Mouse (Mus musculus): Measurements from ENCODE around the gene Slc5a2.

Gene Slc5a2

DNA sequence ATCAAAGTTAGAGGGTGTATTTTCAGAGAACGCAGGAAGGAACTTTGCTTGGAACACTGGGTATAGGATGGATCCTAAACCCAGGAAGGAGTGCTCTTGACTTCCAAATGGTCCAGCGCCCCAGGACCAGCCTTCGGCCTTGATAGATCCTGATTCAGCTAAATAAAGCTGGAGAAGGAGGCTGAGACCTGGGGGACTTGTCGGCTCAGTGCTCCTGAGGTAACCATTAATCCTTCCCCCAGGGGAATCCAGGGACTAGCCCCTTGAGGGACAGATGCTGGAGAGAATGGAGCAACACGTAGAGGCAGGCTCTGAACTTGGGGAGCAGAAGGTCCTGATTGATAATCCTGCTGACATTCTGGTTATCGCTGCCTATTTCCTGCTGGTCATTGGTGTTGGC is at the start of gene Slc5a2:
Gene Slc5a2, plus strand, starts transcription at position 247 of the 400 bp plus-strand sequence.
- DNase-seq (ENCODE audit: low spot score in 2 of 2): no peak

DNA sequence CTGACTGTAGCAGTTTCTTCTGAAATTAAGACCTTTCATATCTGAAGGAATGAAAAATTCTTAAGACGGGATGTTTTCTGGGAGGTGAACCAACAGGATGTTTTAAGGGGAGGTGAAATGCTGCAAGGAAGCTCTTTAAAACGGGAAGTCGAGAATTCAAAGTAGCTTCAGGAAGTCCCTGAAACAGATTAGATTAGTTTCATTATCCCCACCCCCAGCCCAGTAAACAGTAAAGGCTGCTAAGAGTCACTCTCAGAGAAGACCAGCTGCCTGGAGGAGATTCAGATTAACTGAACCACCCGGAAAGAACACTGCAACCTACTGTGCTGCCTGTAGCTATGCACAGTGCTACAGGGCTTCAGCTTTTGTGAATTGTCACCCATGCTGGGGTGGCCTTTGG is 45.5 kb upstream of the Slc5a2 start:
- no peak for DNase-seq (ENCODE audit: low spot score in 2 of 2)

DNA sequence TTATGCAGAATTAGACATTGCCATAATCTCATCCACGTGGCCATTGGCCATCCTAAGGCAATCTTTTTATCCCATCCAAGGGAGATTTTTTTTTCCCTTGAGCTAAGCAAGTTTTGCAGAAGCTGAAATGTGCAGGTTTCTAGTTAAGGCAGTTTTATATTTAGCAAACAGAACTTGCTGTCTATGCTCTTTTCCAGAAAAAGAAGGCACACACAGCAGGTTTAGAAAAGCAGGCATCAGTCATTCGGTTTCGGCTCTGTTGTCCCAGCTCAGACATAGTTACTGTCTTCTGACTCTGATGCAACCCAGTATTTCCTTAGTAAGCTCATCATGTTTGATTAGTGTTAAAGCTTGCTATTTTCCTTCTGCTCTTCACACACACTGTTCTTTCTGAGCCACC is 44.5 kb upstream of the Slc5a2 start:
- DNase-seq (ENCODE audit: low spot score in 2 of 2): no peak

DNA sequence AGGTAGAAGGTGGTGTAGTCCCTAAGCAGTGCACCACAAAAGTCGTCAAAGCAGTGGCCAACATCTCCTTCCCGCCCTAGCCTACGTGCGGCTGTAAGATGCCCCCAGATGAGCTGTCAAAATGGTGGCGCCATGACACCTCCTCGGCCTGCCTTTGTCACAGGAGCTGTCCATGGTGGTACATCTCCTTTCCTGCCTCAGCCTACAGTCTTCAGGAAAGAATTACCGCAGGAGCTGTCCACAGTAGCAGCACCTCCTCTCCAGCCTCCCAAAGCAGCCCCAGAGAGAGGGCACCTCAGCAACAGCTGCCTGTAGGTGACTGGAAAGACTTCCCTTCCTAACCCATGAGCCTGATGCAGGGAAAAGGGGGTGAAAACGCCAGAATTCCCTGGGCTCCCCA is 33.7 kb upstream of the Slc5a2 start:
- DNase-seq (ENCODE audit: low spot score in 2 of 2): no peak

DNA sequence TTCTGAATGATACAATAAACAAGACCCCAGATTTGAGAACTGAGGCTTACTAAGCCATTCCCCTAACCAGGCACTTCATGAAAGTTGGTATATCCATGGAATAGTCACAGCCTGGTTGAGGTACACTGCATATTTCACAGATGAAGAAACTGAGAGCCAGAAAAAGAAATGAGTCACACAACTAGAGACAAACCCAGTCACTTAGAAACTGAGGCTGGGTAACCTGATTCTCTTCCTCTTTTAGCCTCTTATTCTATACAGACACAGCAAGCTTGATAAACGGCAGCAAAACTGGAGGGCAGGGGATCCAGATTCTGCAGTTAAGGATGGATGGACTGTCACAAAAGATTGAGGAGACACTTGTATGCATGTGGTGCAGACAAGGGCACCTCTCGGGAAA is 30.7 kb upstream of the Slc5a2 start:
- DNase-seq (ENCODE audit: low spot score in 2 of 2): no peak

DNA sequence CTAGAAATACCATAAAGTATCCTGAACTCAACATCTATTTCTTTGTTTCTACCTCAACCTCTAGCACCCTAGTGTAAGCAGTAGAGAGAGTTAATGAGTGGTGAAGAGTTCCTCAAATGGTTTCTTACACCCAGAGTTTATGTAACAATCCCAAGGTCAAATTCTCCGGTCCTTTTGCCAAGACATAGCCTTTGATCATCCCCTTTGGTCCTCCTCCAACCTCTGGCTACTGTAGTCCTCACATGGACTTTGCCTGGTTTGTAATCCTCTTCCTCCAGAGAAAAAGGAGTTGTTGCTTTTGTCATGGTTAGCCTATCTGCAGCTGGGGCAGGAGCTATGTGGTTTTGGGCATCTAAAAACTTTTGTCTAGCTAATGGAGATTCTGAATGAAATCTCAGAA is 30.0 kb upstream of the Slc5a2 start:
- DNase-seq (ENCODE audit: low spot score in 2 of 2): no peak

DNA sequence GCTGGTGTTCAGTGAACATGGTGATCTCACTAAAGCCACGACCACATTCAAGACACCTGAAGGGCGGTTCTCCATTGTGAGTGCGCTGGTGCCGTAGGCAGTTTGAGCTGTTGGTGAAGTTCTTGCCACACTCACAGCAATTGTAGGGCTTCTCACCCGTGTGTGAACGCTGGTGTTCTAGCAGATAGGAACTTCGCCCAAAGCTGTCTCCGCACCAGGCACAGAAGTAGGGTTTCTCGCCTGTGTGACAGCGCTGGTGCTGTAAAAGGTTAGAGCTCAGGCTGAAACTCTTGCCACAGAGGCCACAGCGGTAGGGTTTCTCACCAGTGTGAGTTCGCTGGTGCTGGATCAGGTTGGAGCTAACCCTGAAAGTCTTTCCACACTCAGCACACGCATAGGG is 29.0 kb upstream of the Slc5a2 start:
- DNase-seq (ENCODE audit: low spot score in 2 of 2): no peak

DNA sequence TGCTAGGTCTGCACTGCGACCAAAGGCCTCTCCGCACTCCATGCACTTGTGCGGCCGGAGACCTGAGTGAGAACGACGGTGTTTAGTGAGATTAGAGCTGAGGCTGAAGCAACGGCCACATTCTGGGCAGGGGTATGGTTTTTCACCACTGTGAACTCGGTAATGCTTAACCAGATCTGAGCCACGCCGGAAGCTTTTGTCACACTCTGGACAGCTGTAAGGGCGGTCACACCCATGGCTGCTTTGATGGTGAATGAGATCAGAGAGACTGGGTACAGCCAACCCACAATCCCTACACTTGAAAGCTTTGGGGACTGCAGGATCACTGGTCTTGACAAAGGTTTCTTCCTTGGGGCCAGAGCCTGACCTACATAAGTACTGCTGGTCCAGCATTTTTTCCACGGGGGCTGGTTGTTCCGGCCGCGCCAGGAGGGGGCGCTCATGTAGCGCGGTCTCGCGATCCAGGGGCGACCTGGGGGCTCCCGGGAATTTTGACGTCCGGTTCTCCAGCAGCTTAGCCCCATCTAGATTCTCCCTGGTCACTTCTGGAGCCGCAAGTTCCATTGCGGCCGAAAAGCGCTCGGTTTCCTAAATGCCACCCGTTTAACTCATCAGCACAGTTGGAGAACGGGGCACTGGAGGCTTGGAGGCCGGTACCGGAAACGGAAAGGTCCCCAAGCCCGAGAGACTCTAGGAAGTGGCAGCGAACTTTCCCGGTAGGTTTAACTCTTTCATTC is 28.4 kb upstream of the Slc5a2 start, which contains the start of gene Armc5:
Gene Armc5, plus strand, starts transcription at position 487 of the 737 bp plus-strand sequence.
- DNase-seq (ENCODE audit: low spot score in 2 of 2): peak; percentile 71 to 83

DNA sequence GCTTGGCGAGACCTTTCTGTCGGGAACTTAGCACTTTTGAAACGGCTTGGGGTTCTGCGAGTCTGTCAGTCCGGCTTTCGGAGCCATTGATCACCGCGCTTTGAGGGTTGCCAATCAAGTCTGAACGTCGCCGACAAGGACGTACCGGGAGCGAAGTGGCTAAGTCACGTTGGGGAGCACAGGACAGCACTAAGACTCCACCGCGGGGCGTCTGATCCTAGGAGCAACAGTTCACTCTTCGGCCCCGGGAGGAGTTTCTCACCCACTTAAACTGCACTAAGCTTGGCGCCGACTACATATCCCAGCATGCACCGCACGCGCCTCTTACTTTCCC is 27.9 kb upstream of the Slc5a2 start:
- no peak for DNase-seq (ENCODE audit: low spot score in 2 of 2)

DNA sequence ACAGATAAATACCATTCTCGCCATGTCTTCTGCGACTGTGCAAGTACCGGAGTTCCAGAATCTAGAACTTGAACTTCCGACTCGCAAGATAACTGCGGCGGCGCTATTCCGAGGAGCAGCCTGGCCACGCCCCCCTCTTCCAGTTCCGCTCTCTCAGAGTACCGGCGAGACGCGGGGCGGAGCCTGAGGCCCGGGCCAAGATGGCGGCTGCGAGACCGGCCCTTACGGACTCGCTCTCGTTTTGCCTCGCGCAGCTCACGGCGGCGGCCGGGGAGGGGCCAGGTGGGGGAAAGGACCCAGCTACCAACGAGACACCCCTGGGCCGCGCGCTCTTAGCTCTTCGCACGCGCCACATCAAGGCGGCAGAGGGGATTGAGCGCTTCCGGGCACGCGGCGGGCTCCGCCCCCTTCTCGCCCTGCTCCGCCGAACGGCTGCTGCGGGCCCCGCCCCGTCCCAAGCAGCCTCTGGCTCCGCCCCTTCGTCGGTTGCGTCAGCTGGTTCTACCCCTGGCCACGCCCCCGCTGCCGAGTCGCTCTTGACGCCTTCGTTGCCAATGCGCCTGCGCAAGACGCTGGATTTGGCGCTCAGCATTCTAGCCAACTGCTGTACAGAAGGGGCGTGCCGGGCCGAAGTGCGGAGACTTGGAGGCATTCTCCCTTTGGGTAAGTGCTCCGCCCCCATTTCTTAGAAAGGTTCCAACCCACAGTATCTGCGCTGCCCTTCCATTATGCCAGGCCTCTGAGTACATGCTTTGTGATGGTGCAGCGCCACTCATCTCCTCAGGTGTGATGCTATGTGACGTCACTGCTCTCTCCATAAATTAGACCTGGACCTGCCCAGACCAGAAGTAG is 27.3 kb upstream of the Slc5a2 start, which contains the start of gene 9130023H24Rik:
Gene 9130023H24Rik, minus strand, starts transcription at position 105 of the 852 bp plus-strand sequence.
- DNase-seq (ENCODE audit: low spot score in 2 of 2): peak; percentile 99 to 100

DNA sequence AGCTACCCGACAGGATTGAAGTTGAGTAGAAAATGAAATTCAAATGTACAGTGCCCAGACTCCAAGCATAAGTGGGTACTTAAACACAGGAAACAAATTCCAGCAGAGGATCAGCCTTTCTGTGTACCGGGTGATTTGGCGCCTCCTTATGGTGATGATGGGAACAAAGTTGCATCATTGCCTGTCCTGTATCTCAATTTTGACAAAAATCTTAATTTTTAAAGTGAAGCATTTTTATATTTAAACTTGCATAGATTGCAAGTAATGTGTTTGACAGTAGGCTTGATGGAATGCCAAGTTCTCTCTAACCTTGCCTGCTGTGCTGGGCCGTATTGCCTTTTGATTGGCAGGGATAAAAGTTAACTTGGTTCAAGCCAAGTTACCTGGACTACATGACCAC is 26.5 kb upstream of the Slc5a2 start:
- no peak for DNase-seq (ENCODE audit: low spot score in 2 of 2)

DNA sequence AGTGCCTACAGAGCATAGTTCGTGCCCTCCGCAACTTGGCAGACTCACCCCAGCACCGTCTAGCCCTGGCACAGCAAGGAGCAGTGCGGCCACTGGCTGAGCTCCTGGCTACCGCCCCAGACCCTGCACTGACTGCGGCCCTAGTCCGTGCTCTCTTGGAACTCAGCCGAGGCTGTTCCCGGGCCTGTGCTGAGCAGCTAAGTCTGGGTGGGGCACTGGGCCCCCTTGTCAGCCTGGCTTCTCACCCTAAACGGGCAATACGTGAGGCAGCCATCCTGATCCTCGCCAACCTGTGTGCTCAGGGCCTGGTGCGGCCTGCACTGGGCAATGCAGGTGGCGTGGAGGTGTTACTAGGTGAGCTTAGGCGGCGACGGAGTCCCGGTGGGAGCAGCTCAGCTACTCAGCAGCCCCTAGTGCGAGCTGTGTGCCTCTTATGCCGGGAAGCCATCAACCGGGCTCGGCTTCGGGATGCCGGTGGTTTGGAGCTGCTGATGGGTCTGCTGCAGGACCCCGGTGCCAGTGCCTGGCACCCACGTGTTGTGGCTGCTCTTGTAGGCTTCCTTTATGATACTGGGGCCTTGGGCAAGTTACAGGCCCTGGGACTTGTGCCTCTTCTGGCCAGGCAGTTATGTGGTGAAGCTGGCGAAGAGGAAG is 25.2 kb upstream of the Slc5a2 start:
- DNase-seq (ENCODE audit: low spot score in 2 of 2): no peak

DNA sequence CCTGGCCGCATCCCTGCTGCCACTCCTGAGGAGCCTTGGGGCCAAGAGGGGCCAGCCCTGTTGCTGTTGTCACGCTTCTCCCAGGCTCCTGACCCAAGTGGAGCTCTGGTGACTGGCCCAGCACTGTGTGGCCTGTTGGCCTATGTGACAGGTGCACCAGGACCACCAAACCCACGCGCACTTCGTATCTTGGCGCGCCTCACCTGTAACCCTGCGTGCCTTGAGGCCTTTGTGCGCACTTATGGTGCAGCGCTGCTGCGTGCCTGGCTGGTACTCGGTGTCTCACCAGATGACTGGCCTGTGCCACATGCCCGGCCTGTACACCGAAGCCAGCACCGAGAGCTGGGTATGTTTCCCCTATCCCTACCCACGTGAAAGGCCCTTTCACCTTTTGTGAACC is 23.1 kb upstream of the Slc5a2 start:
- DNase-seq (ENCODE audit: low spot score in 2 of 2): no peak

DNA sequence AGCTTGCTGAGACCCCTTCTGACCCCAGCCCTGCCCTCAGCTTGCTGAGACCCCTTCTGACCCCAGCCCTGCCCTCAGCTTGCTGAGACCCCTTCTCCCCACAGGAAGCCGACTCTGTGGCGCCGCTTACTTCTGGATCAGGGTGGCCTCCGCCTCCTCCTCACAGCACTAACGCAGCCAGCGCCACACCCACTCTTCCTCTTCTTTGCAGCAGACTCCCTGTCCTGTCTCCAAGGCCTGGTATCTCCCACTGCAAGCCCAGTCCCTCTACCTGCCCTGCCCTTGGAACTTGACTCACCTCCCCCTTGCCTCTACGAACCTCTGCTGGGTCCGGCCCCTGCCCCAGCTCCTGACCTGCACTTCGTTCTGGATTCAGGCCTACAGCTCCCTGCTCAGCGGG is 21.5 kb upstream of the Slc5a2 start:
- no peak for DNase-seq (ENCODE audit: low spot score in 2 of 2)

DNA sequence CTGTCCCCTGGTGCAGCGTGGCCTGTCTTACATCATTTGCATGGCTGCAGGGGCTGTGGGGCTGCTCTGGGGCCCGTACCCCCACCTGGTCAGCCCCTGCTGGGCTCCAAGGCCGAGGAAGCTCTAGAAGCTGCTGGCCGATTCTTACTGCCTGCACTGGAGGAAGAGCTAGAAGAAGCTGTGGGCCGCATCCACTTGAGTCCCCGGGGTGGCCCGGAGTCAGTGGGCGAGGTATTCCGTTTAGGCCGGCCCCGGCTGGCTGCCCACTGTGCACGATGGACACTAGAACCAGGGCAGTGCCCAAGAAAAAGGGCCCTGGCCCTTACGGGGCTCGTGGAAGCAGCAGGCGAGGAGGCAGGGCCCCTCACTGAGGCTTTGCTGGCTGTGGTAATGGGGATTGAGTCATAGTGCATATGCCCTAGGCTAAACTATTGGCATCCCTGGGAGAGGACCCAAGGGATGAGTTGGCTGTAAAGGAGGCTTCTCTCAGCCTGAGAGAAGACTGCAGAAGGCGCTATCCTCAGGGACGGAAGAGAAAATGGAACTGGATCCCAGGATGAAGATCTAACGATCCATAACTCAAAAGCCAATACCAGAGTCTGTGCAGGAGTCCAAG is 20.9 kb upstream of the Slc5a2 start:
- DNase-seq (ENCODE audit: low spot score in 2 of 2): no peak

DNA sequence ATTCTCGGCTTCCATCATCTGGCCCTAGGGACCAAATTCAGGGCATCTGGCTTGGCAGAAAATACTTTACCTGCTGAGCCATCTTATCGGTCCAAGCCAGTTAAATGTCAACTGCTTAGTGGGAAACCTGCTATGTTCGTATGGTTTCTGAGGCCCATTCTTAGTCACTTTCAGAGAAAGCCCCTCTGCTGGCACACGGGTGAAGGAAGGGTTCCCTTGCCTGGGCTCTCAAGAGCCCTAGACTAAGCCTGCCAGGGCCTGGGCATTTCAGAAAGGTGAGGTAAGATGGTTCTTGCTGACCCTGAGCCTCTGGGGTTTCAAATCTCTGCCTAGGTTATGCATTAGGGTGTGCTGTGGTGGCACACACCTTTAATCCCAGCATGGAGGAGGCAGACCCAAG is 19.9 kb upstream of the Slc5a2 start:
- DNase-seq (ENCODE audit: low spot score in 2 of 2): no peak

DNA sequence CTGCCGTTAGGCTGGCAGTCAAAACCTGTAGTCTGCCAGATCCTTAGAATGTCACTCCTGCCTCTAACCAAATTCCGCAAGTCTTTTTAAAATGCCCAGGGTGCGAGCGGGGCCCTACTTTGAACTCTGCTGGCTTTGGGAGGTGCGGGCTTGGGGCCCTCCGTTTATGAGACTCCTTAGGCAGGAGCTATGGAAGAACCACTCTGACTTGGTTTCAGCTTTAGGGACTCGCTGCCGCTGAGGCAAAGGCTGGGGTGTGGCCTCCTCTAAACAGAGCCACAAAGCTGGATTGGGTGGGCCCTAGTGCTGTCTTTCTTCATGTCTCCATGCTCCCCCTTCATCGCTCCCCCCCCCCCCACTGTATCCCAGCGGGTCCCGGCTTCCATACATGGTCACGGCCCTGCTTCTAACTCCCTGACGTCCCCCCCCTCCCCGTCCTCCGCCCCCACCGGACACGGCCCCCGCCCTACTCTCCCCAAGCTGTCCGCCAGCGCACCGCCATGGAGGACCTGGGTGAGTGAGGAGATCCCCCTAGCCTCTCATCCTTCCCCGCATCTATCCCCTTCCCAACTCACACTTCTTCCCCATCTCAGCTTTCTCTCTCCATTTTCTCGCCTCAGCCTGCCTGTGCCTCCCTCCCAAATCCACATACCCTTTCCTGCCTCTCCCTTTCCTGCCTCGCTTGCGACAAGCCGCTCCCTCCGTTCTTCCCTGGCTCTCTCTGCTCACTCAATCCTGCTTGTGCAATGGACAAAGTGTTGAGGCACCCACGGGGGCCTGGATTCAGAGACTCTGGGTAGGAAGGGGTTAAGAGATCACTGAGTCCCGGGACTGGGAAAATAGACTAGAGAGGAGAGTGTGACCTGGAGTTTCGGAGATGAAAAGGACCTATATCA is 18.7 kb upstream of the Slc5a2 start, which contains the start of gene Tgfb1i1:
Gene Tgfb1i1, plus strand, starts transcription at position 317 of the 896 bp plus-strand sequence.
- DNase-seq (ENCODE audit: low spot score in 2 of 2): peak; percentile 43 to 62

DNA sequence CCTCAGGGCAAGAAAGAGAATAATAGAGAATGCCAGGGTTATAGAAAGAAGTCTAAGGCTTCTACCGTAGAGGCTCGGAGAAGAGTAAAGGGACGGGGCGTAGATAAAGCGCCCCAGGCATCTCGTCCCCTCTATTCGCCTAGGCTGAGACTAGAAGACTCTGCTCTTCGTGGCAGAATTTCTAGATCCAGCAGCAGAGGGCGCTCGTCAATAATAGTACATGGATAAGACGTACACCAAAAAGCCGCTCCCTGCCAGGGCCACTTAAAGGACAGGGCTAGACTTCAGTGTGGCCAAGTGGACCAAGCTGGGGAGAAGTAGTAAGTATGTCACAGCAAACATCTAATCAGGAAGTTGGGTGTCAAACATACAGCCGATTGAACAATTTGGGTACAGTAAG is 18.0 kb upstream of the Slc5a2 start:
- peak; percentile 64 to 65 for DNase-seq (ENCODE audit: low spot score in 2 of 2)

DNA sequence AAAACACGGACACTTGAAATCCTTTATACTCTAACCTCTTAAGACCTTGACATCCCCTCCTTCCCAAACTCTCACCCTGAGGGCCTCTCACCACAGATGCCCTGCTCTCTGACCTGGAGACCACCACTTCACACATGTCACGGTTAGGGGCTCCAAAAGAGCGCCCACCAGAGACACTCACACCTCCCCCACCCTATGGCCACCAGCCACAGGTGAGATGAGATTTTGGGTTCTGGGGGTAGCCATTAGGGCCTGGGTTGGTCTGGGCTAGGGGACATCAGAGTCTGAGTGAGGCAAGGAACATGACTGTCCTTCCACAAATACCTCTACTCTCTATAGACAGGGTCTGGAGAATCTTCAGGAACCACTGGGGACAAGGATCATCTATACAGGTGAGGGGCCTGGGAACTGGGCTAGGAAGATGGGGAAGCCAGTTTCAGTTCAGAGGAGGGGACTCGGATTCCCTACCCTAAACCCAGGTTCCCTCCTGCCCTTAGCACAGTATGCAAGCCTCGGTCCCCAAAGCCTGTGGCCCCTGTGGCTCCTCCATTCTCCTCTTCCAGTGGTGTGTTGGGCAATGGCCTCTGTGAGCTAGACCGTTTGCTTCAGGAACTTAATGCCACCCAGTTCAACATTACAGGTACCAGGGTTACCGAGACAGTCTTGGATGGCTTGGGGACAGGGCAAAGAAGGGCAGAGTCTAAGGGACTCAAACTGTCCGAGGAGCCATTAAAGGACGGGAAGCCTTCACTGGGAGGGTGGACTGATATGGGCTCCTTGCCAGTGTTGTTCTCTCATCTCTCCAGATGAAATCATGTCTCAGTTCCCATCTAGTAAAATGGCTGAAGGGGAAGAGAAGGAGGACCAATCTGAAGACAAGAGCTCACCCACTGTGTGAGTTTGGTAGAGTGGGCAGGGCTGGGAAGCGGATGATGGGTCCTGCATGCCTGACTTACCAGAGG is 17.1 kb upstream of the Slc5a2 start:
- DNase-seq (ENCODE audit: low spot score in 2 of 2): no peak

DNA sequence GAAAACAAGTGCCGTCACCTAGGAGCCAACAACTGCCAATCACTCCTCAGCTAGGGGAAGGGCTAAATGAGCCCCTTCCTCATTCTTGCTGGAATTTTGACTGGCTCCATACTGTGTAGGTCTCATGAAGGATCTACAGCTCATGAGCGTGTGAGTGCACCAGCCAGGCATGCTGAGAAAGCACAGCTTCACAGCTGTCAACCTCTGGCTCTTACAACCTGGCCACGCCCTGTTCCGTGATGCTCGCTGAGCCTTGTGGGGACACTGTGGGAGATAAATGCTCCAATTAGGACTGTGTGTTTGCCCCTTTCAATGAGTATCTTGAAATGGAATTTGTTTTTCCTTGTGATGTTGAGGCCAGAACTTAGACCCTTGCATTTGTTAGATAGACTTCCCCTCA is 15.5 kb upstream of the Slc5a2 start:
- DNase-seq (ENCODE audit: low spot score in 2 of 2): no peak
